Mouse (Mus musculus): Measurements from ENCODE around the gene Fam213b.

GRCm38 (mm10) chr4:154854676-154855345 lies 44.1 kb downstream of the Fam213b start:
- TF ChIP-seq CTCF (conservative IDR thresholded peaks at IDR 0.05; ENCODE audit: insufficient read depth, insufficient read length, low read depth, low read length): no peak
- no peak for TF ChIP-seq POLR2A (IDR thresholded peaks at IDR 0.05; ENCODE audit: low read depth, low read length)

All from kidney, adult 2 months (tissue).